Mouse (Mus musculus) olfactory bulb, adult 2 months (tissue): ENCODE measurements around the gene Itgad.

Experiments
- CTCF ChIP-seq: fragments of 200-500 bp; IDR thresholded peaks from 2 replicates; pipeline ENCODE4 v1.5.1; 2012; ENCODE audit warnings: low read depth, mild to moderate bottlenecking, low read length, moderate library complexity; ENCODE audit not compliant: insufficient read depth
- POLR2A ChIP-seq: fragments of 200-500 bp; IDR thresholded peaks from 2 replicates; pipeline ENCODE4 v1.6.1; 2012; ENCODE audit warnings: mild to moderate bottlenecking, low read depth, low read length, moderate library complexity; ENCODE audit not compliant: insufficient read depth

GRCm38 (mm10) chr7:128154924-128155323 is 748 bp downstream of the Itgad start:
- TF ChIP-seq CTCF: no peak
- no peak for TF ChIP-seq POLR2A
